Mouse (Mus musculus): ENCODE results near the gene Prmt3.

DNA sequence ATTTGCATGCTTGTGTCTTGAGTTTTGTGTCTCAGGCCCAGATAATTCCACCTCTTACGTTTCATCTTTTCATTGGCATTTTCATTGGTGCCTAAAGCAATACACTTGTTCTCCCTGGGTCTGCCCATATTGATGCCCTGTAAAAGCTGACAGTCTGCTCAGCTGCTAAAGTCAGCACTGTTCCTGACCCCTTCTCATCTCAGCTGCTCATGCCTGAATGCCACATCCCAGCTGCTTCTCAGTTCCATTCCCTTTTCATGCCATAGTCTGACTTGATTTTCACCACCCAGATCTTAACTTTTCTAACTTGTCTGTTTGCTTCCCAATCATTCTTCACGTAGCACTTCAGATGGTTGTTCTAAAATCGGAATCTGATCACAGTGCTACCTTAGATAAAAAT is 47.3 kb downstream of the Prmt3 start:
- TF ChIP-seq CTCF (IDR thresholded peaks at IDR 0.05; ENCODE audit: low read depth): no peak
- TF ChIP-seq EP300 (IDR thresholded peaks at IDR 0.05; ENCODE audit: low read depth): no peak
